Mouse (Mus musculus): ENCODE results near the gene Ddn.

Ddn gene

GRCm38 (mm10) chr15:98809390-98809789 is at the start of gene Ddn:
Gene Ddn (minus strand): TSS chr15:98809490.
- DNase-seq (ENCODE audit: low spot score) = no peak

- DNase-seq (ENCODE audit: low spot score) = no peak
Observed at GRCm38 (mm10) chr15:98854214-98854613, 44.9 kb upstream of the Ddn start.

GRCm38 (mm10) chr15:98853161-98853937 is 44.1 kb upstream of the Ddn start:
- DNase-seq (ENCODE audit: low spot score) = no peak

GRCm38 (mm10) chr15:98852733-98853132 is 43.4 kb upstream of the Ddn start:
- no peak for DNase-seq (ENCODE audit: low spot score)

GRCm38 (mm10) chr15:98852071-98852470 is 42.8 kb upstream of the Ddn start:
- DNase-seq (ENCODE audit: low spot score) = no peak

GRCm38 (mm10) chr15:98851229-98851818 is 42.0 kb upstream of the Ddn start:
- no peak for DNase-seq (ENCODE audit: low spot score)

GRCm38 (mm10) chr15:98850668-98851067 is 41.4 kb upstream of the Ddn start:
- no peak for DNase-seq (ENCODE audit: low spot score)

- no peak for DNase-seq (ENCODE audit: low spot score)
Observed at GRCm38 (mm10) chr15:98849956-98850600, 40.8 kb upstream of the Ddn start.

- no peak for DNase-seq (ENCODE audit: low spot score)
Observed at GRCm38 (mm10) chr15:98849165-98849564, 39.9 kb upstream of the Ddn start.

GRCm38 (mm10) chr15:98846140-98846539 is 36.9 kb upstream of the Ddn start:
- DNase-seq (ENCODE audit: low spot score) = no peak

GRCm38 (mm10) chr15:98845149-98845548 is 35.9 kb upstream of the Ddn start:
- no peak for DNase-seq (ENCODE audit: low spot score)

- DNase-seq (ENCODE audit: low spot score) = no peak
Observed at GRCm38 (mm10) chr15:98843595-98844223, 34.4 kb upstream of the Ddn start.

GRCm38 (mm10) chr15:98839671-98840585 is 30.6 kb upstream of the Ddn start:
- no peak for DNase-seq (ENCODE audit: low spot score)

GRCm38 (mm10) chr15:98839161-98839560 is 29.9 kb upstream of the Ddn start:
- no peak for DNase-seq (ENCODE audit: low spot score)

GRCm38 (mm10) chr15:98837743-98838103 is 28.4 kb upstream of the Ddn start:
- no peak for DNase-seq (ENCODE audit: low spot score)

- DNase-seq (ENCODE audit: low spot score) = no peak
Observed at GRCm38 (mm10) chr15:98837006-98837742, 27.9 kb upstream of the Ddn start.

- no peak for DNase-seq (ENCODE audit: low spot score)
Observed at GRCm38 (mm10) chr15:98835291-98835690, 26.0 kb upstream of the Ddn start.

GRCm38 (mm10) chr15:98834059-98834458 is 24.8 kb upstream of the Ddn start:
- DNase-seq (ENCODE audit: low spot score) = no peak

- DNase-seq (ENCODE audit: low spot score) = no peak
Observed at GRCm38 (mm10) chr15:98833281-98833680, 24.0 kb upstream of the Ddn start.

GRCm38 (mm10) chr15:98832161-98833058 is 23.1 kb upstream of the Ddn start:
- DNase-seq (ENCODE audit: low spot score) = peak; percentile 67

All from MN1 (cell line).